Mouse (Mus musculus) thymus, adult 18-20 months (tissue): Measurements from ENCODE around the gene Fam151b.

Experiments used
- DNase-seq, 2 experiments: peaks; one replicate each; pipeline ENCODE4 v3.0.0; 2022; ENCODE audit warnings: mixed read lengths in 2 of 2

The Fam151b gene

DNA sequence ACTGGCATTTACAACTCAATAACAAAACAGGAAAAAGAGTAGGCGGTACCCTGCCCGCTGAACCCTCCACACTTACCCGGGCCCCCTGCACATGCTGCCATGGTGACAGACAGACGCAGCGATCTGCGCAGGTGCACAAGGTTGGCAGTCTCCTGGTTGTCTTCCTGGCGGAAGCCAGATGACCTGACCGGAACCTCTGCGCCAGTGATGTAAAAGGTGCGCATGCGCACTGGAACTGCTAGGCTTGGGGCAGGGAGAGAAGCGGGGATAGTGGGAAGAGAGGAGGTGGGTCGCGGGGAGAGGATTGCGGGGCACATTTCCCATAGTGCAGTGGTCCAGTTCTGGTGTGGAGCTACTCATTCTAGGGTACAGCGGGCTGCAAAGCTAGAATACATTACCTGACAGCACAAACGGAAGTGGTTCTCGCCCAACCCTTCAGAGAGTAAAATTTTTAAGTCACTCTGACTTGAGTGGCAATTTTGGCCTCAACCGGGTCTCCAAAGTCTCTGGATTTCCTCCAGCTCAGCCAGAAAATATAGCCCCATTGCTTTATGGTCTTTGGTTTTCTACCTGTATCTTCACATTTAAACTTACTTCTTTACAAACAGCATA, at the start of gene Fam151b:
Gene Fam151b, minus strand, starts transcription at position 164 of the 612 bp plus-strand sequence.
- DNase-seq: peak; percentile 95 to 98

DNA sequence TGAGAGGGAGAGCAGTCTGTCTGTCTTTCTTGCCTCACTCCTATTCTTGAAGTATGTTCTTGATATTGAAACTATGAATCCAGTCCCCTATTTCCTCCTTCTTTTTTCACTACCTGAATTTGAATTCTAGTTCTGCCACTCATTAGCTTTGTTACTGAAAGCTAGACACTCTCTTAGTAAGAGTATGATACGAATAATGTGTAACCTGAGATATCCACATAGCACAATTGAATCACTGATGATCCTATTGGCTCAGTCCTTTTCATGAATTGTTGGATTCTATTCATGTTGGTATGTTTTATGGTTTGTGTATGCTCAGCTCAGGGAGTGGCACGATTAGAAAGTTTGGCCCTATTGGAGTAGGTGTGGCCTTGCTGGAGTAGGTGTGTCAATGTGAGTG, 48.4 kb upstream of the Fam151b start:
- DNase-seq: no peak

DNA sequence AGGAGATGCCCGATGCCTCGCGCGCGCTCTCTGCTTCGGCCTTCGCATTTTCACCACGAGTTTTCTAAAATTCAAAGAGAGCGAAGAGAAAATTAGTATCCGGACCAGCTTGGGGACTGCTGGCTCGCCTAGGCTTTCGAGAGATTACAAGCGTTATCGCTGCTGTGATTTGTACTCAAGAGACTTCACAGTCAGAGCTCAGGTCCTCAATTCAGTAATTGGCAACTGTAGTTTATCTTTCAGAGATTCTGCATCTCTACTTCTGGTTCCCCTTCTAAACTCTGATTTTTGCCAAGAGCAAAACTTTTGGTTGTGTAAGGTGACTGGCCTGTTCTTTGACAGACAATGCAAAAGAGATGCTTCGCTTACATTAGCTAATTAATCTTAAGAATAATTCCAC, 47.4 kb upstream of the Fam151b start:
- no peak for DNase-seq

DNA sequence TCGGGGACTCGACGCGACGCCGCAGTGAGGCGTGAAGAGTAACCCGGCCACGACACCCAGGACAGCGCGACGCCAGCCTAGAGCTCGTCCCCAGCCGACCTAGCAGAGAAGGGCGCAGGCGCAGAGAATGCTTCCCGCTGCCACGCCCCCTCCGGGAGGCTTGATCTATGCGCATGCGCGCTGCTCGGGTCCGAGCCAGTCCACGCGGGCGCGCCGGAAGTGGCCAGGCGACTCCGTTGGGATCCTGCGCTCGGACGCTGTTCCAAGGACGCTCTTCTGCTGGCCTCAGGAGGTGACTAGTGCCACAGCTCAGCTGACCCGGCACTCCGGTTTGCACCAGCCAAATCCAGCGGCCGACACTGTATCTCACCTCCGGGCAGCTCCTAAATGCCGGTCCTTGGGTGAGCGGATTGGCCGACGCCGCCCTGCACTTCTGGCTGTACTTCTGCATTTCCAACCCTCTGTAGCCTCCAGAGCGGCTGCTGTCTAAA, 47.0 kb upstream of the Fam151b start, which contains the start of gene Zfyve16:
Gene Zfyve16, minus strand, starts transcription at position 148 of the 491 bp plus-strand sequence.
- peak; percentile 86 to 89 for DNase-seq

DNA sequence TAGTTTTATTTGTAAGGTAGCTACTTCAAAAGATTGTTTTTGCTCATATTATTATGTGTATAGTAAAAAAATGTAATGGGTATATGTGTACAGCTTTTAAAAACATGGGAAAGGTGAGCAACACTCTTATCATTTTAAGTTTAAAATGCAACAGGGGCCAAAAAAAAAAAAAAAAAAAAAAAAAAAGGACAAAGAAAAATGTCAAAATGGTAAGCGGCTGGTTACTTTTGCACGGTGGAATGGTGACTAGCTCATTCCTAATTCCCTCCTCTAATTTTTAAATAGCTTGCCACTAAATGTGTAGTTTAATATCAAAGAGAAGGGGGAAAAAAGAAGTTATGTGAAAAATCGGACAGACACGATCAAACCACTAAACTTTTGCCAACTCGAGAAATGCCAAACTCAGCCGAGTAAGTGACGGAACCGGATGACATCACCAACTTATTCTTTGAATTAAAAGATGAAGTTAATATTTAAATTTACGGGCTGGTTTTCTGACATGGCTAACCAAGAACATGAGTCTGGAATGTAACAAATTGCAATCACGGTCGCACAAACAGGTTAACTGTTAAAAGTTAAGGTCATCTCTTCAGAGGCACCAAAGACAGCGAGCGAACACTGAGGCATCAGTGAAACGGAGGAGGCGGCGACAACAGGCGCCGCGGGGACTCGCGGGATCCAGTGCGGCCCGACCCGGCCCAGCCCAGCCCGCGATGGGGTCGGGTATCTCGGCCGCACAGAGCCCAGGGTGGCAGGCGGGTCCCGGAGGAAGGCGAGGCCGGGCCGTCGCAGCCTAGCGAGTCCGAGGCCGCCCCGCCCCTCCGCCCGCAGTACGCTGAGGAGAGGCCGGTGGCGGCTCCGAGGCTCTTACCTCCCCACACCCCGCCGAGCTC, 46.3 kb upstream of the Fam151b start:
- no peak for DNase-seq

DNA sequence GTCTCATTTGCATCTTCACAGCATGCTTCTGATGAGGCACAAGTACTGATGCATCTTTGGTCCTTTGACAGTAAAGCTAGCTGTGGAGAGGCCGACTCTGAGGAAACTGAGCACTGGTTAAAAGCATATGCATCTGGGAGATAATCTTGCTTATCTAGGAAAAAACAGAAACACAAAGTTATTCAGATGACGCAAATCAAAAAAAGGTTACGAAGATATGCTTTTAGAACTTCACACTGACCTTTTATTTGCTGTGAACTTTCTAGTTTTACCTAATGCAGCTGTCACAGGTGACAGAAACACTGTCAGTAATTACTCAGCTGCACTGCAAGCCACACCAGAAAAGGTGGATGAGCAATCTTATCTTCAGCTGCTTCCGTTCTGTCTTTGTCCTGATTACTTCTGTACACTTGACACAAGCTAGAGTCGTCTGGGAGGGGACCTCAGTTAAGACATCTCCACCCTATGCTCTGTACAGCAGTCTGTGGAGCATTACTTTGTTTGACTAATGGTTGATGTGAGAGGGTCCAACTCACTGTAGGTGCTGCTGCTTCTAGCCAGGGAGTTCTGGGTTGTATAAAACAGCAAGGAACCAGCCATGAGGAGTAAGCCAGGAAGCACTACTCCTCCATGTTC, 39.5 kb upstream of the Fam151b start:
- no peak for DNase-seq

DNA sequence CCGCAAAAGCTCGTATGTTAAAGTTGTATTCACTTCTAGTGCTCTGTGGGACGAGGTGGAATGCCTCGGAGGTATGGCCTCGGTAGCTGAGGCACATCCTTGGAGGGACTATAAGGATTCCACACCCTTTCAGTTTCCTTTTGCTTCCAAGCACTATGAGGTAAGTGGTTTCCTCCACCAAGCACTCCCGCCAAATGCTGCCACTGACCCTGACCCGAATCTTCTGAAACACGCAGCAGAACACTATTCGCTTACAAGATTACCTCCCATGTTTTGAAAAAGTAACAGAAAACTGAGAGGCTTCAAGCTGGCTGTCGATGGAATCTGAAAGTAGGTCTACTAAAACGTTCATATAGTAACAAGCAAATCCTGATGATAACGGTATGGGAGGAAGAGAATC, 21.1 kb upstream of the Fam151b start:
- DNase-seq: no peak

DNA sequence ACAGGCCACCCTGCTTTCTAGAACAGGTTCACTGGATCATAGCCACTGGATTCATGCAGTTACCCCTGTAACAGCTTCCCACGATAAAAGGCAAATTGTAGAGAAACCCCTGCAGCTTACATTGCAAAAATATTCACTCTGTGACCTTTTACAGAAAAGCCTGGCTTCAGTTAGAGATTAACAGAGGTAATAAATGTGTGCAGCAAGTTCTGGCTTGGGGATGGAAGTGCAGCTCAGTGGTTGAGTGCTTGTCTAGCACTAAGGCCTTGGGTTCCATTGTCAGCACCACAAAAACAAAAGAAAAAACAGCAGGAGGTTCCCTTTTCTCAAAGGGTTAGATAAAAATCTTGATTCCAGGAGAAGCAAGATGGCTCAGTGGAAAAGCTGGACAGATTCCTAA, 8.1 kb upstream of the Fam151b start:
- DNase-seq: no peak

DNA sequence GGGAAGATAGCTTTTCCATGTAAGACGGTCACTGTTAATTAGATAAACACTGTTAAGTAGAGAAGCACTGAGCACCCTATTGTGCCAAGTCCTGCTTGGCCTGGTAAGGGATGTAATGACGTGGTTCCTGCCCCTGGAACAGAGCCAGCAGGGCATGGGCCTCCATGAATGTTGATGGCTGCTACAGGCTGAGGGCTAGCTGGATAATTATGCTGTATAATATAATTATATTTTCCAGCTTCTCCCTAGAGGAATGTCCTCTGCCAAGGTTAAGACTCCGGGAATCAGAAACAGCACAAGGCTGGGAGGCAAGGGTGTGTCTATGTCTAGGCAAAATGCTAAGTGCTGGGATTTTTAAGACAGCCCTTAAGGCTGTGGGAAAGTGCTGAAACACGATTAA, 7.0 kb upstream of the Fam151b start:
- DNase-seq: no peak

DNA sequence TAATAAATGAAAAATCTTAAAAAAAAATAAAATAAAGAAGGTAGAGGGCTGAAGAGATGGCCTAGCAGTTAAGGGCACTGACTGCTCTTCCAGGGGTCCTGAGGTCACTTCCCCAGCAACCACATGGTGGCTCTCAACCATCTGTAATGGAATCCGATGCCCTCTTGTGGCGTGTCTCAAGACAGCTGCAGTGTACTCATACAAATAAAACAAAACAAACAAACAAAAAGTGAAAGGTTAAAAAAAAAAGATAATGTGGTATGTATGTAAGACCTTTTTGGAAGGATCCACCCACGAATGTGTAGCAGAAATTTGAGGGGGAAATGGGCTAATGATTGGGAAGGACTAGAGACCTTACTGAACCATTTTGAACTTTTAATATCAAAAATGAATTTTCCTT, 467 bp downstream of the Fam151b start:
- DNase-seq: peak; percentile 15 to 51

DNA sequence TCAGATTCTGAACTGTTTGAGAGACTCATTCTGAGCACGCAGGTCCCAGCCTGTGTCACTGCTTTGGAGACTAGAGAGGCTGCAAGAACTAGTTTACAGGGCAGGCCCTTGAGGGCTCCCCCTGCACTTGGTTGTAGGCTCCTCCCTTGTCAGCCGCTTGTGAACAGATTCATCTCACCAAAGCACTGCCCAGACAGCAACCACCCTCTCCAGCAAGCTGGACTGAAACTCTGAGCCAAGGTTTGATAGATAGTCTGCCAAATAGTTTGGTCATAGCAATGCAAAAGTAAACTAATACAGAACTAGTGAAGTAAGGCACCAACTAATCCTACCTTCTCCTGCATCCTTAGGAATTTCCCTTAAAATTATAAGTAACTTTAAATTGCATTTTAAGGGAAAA, 13.7 kb downstream of the Fam151b start:
- DNase-seq: no peak

DNA sequence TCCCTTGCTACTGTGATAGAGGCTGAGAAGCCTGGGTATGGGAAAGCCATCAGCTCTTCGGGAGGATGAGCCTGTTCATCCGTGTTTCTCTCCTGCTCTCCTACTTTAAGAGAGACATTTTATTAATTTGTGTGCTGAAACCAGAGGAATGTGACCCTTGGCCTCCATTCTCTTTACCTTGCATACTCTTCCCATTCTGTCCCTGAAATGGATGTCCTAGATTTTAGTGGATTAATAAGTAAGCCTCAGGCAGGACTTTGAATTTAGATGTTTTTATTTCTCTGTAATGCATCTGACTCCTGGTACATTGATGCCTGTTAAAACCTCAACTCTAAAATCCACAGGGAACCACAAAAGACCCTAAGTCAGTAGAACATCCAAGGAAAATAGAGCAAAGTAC, 14.4 kb downstream of the Fam151b start:
- DNase-seq: no peak

DNA sequence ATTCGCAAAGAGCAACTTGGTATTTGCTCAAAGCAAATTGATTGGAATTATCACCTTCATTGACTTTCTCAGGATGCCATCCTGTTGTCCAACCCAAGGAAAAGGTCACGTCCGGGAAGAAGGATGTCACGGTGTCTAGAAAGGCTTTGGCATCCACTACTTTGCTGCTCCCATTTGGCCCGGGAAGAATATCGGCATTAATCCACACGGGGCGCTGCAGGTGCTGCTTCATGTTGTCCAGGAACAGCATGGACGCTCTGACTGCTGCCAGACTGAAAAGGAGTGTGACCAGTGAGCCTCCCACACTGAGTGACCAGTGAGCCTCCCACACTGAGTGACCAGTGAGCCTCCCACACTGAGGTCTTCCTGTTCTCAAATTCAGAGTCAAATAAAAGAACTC, 15.9 kb downstream of the Fam151b start:
- no peak for DNase-seq

DNA sequence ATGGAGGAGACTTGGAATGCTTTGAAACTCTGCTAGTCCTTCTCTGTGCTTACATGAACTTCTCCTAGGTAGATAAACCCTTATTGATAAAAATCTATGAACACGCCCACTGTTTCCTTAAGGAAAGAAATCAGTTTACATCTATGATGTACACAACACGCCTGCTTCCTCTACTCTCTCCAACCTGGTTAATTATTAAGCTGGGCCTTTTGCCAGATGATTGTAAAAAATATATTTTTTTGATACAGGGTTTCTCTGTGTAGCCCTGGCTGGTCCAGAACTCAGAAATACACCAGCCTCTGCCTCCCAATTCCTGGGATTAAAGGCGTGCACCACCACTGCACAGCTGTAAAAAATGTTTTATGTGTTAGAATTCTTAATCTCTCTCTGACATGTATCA, 19.1 kb downstream of the Fam151b start:
- DNase-seq: no peak

DNA sequence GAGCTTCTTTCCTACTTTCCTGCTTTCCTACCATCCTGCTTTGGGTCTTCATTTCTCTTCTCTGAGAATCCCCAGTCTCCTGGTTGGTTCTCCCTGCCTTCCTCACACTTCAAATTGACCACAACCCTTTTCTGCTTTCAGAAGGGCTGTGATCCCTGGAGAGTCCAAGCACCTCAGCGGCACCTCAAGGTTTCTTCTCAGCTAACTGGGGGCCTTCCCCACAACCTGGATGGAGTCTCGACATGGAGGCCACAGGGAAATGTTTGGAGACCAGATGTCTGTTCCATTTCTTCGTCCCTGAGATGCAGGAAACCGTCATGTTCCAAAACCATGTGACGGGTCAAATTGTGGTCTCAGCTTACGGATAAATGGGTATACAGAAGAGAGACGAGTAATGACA, 36.9 kb downstream of the Fam151b start:
- DNase-seq: no peak

DNA sequence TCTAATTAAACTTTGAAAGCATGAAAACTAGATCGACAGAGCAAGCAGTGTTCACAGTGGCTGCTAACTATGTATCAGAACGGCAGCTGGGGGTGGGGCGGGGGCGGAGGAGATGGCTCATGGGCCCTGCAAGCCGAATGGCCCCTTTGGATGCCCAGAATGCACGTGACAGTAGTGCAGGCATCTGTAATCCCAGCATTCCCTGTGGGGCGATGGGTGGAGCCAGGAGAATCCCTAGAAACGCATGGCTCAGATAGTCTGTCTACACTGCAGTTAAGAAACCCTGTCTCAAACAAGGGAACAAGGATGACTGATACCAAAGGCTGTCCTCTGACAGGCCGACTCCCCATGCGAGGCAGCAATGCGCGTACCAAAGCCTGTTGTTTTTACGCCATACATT, 43.5 kb downstream of the Fam151b start:
- DNase-seq: no peak

DNA sequence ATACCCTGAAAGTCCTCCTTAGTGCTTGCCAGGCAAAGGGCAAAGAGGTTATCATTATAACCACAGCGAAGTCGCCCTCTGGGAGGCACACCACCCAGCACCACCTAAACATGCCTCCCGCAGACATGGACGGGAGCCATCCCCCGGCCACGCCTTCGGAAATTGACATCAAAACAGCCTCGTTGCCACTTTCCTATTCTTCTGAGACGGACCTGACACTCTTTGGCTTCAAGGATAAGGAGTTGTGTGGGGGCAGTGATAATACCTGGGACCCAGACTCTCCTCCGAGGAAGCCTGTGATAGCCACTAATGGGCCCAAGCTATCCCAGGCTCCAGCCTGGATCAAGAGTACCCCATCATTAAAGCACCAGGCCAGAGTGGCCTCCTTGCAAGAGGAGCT, 45.2 kb downstream of the Fam151b start:
- DNase-seq: no peak

DNA sequence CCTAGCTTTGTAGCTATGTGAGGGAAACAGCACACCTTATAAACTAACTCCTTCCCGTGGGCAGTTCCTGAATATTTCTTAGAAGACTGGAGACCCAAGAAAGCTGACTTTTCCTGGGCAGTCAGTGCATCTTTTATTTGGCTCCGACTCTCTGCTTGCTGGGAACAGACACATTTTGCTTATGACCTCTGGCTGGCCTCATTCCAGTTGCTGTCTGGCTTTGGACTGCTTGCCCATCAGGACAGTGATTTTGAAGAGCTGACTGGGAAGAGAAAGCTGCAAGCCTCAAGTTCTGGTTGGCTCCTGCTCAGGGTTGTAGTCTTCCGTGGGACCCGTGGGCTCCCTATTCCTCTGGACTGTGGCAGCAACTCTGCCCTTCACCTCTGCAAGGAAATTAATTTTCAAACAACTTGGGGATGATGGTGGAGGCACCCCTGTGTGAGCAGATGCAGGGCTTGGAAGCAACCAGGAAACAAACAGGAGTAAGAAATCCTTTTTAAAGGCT, 56.4 kb downstream of the Fam151b start:
- DNase-seq: no peak

DNA sequence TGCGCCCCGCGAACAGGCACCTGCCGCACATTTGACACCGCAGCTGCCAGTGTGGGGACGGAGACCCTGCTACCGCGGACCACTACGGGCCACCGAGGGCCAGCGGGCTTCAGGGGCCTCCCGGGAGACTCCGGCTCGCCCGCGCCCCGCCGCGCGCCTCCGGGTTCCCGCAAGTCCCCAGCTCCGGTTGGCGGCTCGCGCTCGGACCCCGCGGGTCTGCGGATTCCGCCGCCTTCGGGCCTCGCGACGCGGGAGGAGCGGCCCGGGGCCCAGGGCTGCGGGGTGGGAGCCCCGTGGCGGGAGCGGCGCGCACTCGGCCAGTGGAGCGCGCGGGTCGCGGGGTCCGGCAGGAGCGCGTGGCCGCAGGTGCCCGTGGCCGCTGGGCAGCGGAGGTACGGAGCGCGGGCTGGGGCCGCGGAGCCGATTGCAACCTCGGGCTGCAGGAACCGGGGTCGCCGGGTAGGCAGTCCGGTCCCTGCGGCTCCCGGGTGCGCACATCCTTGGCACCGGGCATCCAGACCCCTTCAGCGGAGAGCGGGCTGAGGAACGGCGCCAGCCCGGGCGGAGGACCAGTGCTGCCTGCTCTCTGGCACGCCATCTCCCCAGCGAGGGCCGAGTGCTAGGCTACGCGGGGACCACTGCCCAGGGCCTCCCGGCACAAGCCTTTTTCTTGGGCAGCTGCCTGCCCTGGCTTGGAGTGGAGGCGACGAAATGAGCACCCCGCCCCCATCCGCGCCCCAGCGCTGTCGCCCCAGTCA, 57.3 kb downstream of the Fam151b start:
- DNase-seq: no peak

DNA sequence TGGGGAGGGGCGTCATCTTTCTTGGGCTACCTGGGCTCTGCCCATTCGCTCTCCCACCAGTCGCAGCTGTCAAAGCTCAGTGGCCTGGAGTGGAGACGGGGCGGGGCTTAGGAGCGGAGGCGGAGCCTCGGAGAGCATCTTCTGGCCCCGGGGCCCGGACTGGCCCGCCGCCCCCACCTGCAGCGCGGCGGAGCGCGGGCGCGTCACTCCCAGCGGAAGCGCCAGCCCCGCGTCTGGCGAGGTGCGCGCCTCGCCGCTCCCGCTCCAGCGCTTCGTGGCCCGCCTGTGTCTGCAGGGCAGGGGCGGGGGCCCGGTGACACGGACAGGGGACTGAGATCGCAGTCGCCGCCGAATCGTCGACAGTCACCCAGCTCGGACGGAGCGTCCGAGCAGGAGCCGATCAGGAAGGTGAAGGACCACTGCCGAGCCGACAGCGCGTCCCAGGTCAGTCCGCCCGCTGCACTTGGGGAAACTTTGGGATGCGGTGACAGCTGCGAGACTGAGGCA, 58.0 kb downstream of the Fam151b start, which contains the start of gene Ankrd34b:
Gene Ankrd34b, plus strand, starts transcription at position 139 of the 507 bp plus-strand sequence.
- DNase-seq: peak; percentile 11 to 20

DNA sequence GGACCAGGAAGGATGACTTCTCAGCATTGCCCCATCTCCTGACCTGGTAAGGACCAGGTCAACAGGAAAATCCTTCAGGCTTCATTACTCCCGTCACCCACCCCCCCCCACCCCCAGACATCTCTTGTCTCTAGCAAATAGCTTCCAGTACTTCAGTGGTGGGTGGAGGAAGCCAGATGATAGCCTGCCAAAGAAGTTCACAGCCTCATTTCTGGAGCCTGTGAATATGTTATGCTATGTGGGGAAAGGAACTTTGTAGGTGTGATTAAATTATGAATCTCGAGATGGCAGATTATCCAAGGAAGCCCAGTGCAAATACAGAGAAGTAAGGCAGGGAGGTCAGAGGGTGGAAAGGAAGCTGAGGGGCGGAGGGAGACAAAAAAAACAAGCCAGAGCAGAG, 60.1 kb downstream of the Fam151b start:
- DNase-seq: no peak

DNA sequence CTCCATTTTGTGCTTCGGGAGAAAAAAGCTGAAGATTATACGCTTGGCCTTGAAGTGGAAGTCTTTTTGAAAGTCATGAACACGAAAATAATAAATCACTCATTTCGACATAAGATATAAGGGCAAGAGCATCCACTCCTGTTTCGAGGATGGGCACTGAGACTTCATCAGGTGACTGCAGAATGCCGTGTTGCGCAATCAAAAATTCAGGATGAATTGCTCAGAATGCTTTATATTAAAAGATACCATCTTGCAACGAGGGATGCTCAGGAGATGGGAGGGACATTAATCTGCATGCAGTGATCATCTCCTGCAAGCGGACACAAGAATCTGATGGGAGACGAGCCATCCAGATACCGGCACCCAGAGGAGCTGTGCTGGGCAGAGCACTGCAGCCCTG, 64.2 kb downstream of the Fam151b start:
- DNase-seq: no peak
